Mouse (Mus musculus) hindbrain, embryonic 14.5 days (tissue): Measurements from ENCODE around the gene Elavl3. TPM values are rescaled to one million over a fixed set of nuclear protein-coding genes. Genes with fewer than 3 reads are reported as not detected.
A peak's percentile ranks its signal among the peaks of the same experiment; 100 is the strongest.

Source experiments
- ATAC-seq: fragments of 200-750 bp; cut with Nextera tagmentation; 2 replicates; pipeline ENCODE4 v1.8.0; 2017; ENCODE audit warnings: moderate number of reproducible peaks, mild to moderate bottlenecking, moderate TSS enrichment, moderate library complexity; ENCODE audit not compliant: low FRiP score
- DNase-seq: peaks from one replicate; pipeline ENCODE4 v3.0.0-alpha.2; 2015; ENCODE audit warnings: low spot score
- H3K27ac ChIP-seq: fragments of 300-500 bp; sonication (generic); 2 replicates; pipeline ENCODE4 v1.5.1; 2014; ENCODE audit warnings: mild to moderate bottlenecking, moderate library complexity
- H3K27me3 ChIP-seq: fragments of 300-500 bp; sonication (generic); 2 replicates; pipeline ENCODE4 v1.6.1; 2014; ENCODE audit warnings: mild to moderate bottlenecking, low read length, mixed read lengths; ENCODE audit not compliant: control insufficient read depth, insufficient read depth
- H3K36me3 ChIP-seq: fragments of 300-500 bp; sonication (generic); replicated peaks from 2 replicates; pipeline ENCODE4 v1.6.1; 2014; ENCODE audit not compliant: control insufficient read depth, insufficient read depth
- H3K4me1 ChIP-seq: fragments of 300-500 bp; sonication (generic); replicated peaks from 2 replicates; pipeline ENCODE4 v1.6.1; 2014; ENCODE audit warnings: antibody characterized with exemption, low read length, mixed read lengths; ENCODE audit not compliant: control insufficient read depth, insufficient read depth
- H3K4me2 ChIP-seq: fragments of 300-500 bp; sonication (generic); replicated peaks from 2 replicates; pipeline ENCODE4 v1.6.1; 2014; ENCODE audit warnings: mild to moderate bottlenecking, moderate library complexity
- H3K4me3 ChIP-seq: fragments of 300-500 bp; sonication (generic); replicated peaks from 2 replicates; pipeline ENCODE4 v1.5.1; 2014; ENCODE audit warnings: mild to moderate bottlenecking, low read length
- H3K9ac ChIP-seq: fragments of 300-500 bp; sonication (generic); 2 replicates; pipeline ENCODE4 v1.6.1; 2014
- H3K9me3 ChIP-seq: fragments of 300-500 bp; sonication (generic); 2 replicates; pipeline ENCODE4 v1.6.1; 2016; ENCODE audit warnings: low read length; ENCODE audit not compliant: control insufficient read depth
- WGBS: fragments of 180-500 bp; shearing (Covaris S2); extraction: QIAGEN DNeasy Blood & Tissue Kit; methylation state at CpG from one replicate; pipeline ENCODE4 v1.1.7; 2014; 5-methylcytosine and 5-hydroxymethylcytosine counted together
- polyA plus RNA-seq: library from polyadenylated mRNA; unstranded; fragments of >200 nt; fragmentation: Nextera tagmentation; extraction: Ambion mirVana; gene quantifications from 2 replicates; pipeline ENCODE4 v1.2.1, GENCODE M21; 2014

Gene Elavl3
- 129 and 130 TPM in 2 replicates for polyA plus RNA-seq

- ATAC-seq = peak; percentile 83
- H3K4me1 ChIP-seq = peaks cover 39% of the 10 kb centered on the region
- under 1% methylated on average over 28 of the region's 28 CpGs for WGBS
Measured at GRCm38 (mm10) chr9:22051958-22052254, at the start of gene Elavl3. Gene Elavl3, minus strand, starts transcription at chr9:22052023.

GRCm38 (mm10) chr9:22099922-22100321 is 48.1 kb upstream of the Elavl3 start:
- no peak overlapping the region for H3K27ac ChIP-seq
- DNase-seq = no peak
- no peaks in the 10 kb centered on the region for H3K36me3 ChIP-seq
- ATAC-seq = no peak
- H3K9me3 ChIP-seq = no peaks in the 10 kb centered on the region
- peaks cover 35% of the 10 kb centered on the region for H3K27me3 ChIP-seq
- H3K9ac ChIP-seq = no peak overlapping the region
- H3K4me2 ChIP-seq = no peak overlapping the region
- H3K4me3 ChIP-seq = no peak overlapping the region
- 0 out of 2 replicates have a peak, but pooled peaks cover 3% of the 10 kb centered on the region for H3K4me1 ChIP-seq
- 3% methylated on average over 18 of the region's 18 CpGs for WGBS

More at GRCm38 (mm10) chr9:22051958-22052254, at the start of gene Elavl3:
- H3K36me3 ChIP-seq = peaks cover 5% of the 10 kb centered on the region
- H3K4me3 ChIP-seq = peak within 1 kb of the TSS; percentile 96
- H3K27me3 ChIP-seq = no peaks in the 10 kb centered on the region
- peak within 1 kb of the TSS; percentile 94 for H3K27ac ChIP-seq
- peak within 1 kb of the TSS; percentile 99 for H3K9ac ChIP-seq
- peak; percentile 86 for DNase-seq
- H3K4me2 ChIP-seq = peak within 1 kb of the TSS; percentile 87
- no peaks in the 10 kb centered on the region for H3K9me3 ChIP-seq

- no peak within 1 kb of the TSS for H3K9ac ChIP-seq
- DNase-seq = no peak
- no peaks in the 10 kb centered on the region for H3K9me3 ChIP-seq
Measured at GRCm38 (mm10) chr9:22098993-22099696, 47.3 kb upstream of the Elavl3 start, which contains the start of gene Cnn1. Gene Cnn1, plus strand, starts transcription at chr9:22099216.

GRCm38 (mm10) chr9:22095854-22096307 is 44.1 kb upstream of the Elavl3 start:
- peak overlapping the region; percentile 63 for H3K4me2 ChIP-seq
- H3K27ac ChIP-seq = no peak overlapping the region
- H3K27me3 ChIP-seq = peaks cover 34% of the 10 kb centered on the region
- WGBS = 3% methylated on average over 24 of the region's 24 CpGs
- DNase-seq (peak; percentile 64), ATAC-seq (peak; percentile 64; the same call in 1 of the 2 replicates)
- H3K4me1 ChIP-seq = 0 out of 2 replicates have a peak, but pooled peaks cover 3% of the 10 kb centered on the region
- no peaks in the 10 kb centered on the region for H3K9me3 ChIP-seq
- H3K36me3 ChIP-seq = no peaks in the 10 kb centered on the region
- H3K4me3 ChIP-seq = peak overlapping the region; percentile 28
- peak overlapping the region; percentile 60 for H3K9ac ChIP-seq

More at GRCm38 (mm10) chr9:22098993-22099696, 47.3 kb upstream of the Elavl3 start, which contains the start of gene Cnn1:
- Histone ChIP-seq H3K4me3 (no peak within 1 kb of the TSS), H3K27ac (no peak within 1 kb of the TSS), H3K36me3 (no peaks in the 10 kb centered on the region), H3K4me1 (0 out of 2 replicates have a peak, but pooled peaks cover 3% of the 10 kb centered on the region), H3K4me2 (no peak within 1 kb of the TSS), H3K27me3 (peaks cover 35% of the 10 kb centered on the region)
- no peak for ATAC-seq
- WGBS = 13% methylated on average over 14 of the region's 14 CpGs

GRCm38 (mm10) chr9:22092746-22093145 is 40.9 kb upstream of the Elavl3 start:
- H3K4me3 ChIP-seq = no peak overlapping the region
- 0 out of 2 replicates have a peak, but pooled peaks cover 3% of the 10 kb centered on the region for H3K4me1 ChIP-seq
- H3K27ac ChIP-seq = no peak overlapping the region
- H3K27me3 ChIP-seq = peaks cover 7% of the 10 kb centered on the region; the same call in 1 of the 2 replicates
- no peaks in the 10 kb centered on the region for H3K36me3 ChIP-seq
- ATAC-seq (no peak), DNase-seq (no peak)
- no peaks in the 10 kb centered on the region for H3K9me3 ChIP-seq
- WGBS = 90% methylated on average over 6 of the region's 6 CpGs
- H3K9ac ChIP-seq = no peak overlapping the region
- H3K4me2 ChIP-seq = no peak overlapping the region

- H3K4me1 ChIP-seq = peaks cover 6% of the 10 kb centered on the region
- H3K36me3 ChIP-seq = no peaks in the 10 kb centered on the region
- H3K27ac ChIP-seq = no peak overlapping the region
- H3K9me3 ChIP-seq = no peaks in the 10 kb centered on the region
- WGBS = 83% methylated on average over 7 of the region's 7 CpGs
- no peaks in the 10 kb centered on the region for H3K27me3 ChIP-seq
- ATAC-seq (no peak), DNase-seq (no peak)
- H3K4me2 ChIP-seq = no peak overlapping the region
- no peak overlapping the region for H3K9ac ChIP-seq
- no peak overlapping the region for H3K4me3 ChIP-seq
Measured at GRCm38 (mm10) chr9:22089986-22090385, 38.2 kb upstream of the Elavl3 start.

- no peak for ATAC-seq
Measured at GRCm38 (mm10) chr9:22089281-22089680, 37.5 kb upstream of the Elavl3 start.

GRCm38 (mm10) chr9:22087034-22087618 is 35.3 kb upstream of the Elavl3 start:
- Histone ChIP-seq H3K27ac (no peak overlapping the region), H3K4me2 (no peak overlapping the region), H3K4me1 (peaks cover 11% of the 10 kb centered on the region), H3K4me3 (no peak overlapping the region), H3K9me3 (no peaks in the 10 kb centered on the region), H3K36me3 (no peaks in the 10 kb centered on the region; the same call in 1 of the 2 replicates), H3K9ac (no peak overlapping the region), H3K27me3 (no peaks in the 10 kb centered on the region)
- 88% methylated on average over 2 of the region's 2 CpGs for WGBS
- ATAC-seq = no peak
- DNase-seq = no peak

More at GRCm38 (mm10) chr9:22089281-22089680, 37.5 kb upstream of the Elavl3 start:
- H3K4me2 ChIP-seq = no peak overlapping the region
- peaks cover 11% of the 10 kb centered on the region for H3K4me1 ChIP-seq
- no peak overlapping the region for H3K4me3 ChIP-seq
- no peak overlapping the region for H3K9ac ChIP-seq
- no peaks in the 10 kb centered on the region for H3K36me3 ChIP-seq
- WGBS = 99% methylated on average over 7 of the region's 7 CpGs
- no peaks in the 10 kb centered on the region for H3K27me3 ChIP-seq
- no peak overlapping the region for H3K27ac ChIP-seq
- H3K9me3 ChIP-seq = no peaks in the 10 kb centered on the region
- DNase-seq = no peak

GRCm38 (mm10) chr9:22086012-22086411 is 34.2 kb upstream of the Elavl3 start:
- Histone ChIP-seq H3K4me1 (peaks cover 11% of the 10 kb centered on the region), H3K4me2 (peak overlapping the region; percentile 73), H3K36me3 (no peaks in the 10 kb centered on the region; the same call in 1 of the 2 replicates), H3K4me3 (peak overlapping the region; percentile 69), H3K27me3 (no peaks in the 10 kb centered on the region), H3K27ac (peak overlapping the region; percentile 66), H3K9me3 (no peaks in the 10 kb centered on the region), H3K9ac (peak overlapping the region; percentile 80)
- ATAC-seq = no peak
- DNase-seq = no peak
- 86% methylated on average over 6 of the region's 6 CpGs for WGBS
